Mouse (Mus musculus): ENCODE measurements around the gene Stard3. TPM values are rescaled to one million over a fixed set of nuclear protein-coding genes. Genes with fewer than 3 reads are reported as not detected.

Stard3 gene
- polyA plus RNA-seq, 1 experiment: 25.8 TPM

- Histone ChIP-seq H3K27me3 (ENCODE audit: control insufficient read depth, insufficient read depth, insufficient read length) (no peaks in the 10 kb centered on the region), H3K79me2 (ENCODE audit: control insufficient read depth, insufficient read depth) (no peaks in the 10 kb centered on the region), H3ac (ENCODE audit: control insufficient read depth, insufficient read length) (no peak overlapping the region), H3K4me3 (no peak overlapping the region), H3K4me2 (ENCODE audit: low read depth) (no peak overlapping the region), H3K36me3 (ENCODE audit: control insufficient read depth, insufficient read depth) (peaks cover 30% of the 10 kb centered on the region)
- TF ChIP-seq TCF12 (IDR thresholded peaks at IDR 0.05; ENCODE audit: insufficient read depth, poor library complexity, severe bottlenecking) (no peak), MYOG (IDR thresholded peaks at IDR 0.05; ENCODE audit: control insufficient read depth in 1 of 3, insufficient read depth in 1 of 3, insufficient read length in 2 of 3, low read depth in 2 of 3) (no peak), CEBPB (IDR thresholded peaks at IDR 0.05; ENCODE audit: insufficient read depth, poor library complexity, severe bottlenecking) (no peak), E2F4 (IDR thresholded peaks at IDR 0.05; ENCODE audit: insufficient read depth) (no peak), MYOD1 (IDR thresholded peaks at IDR 0.05; ENCODE audit: control insufficient read depth in 1 of 3, insufficient read length in 2 of 3, low read depth in 2 of 3) (no peak), USF1 (IDR thresholded peaks at IDR 0.05; ENCODE audit: low read depth) (no peak), MAX (IDR thresholded peaks at IDR 0.05; ENCODE audit: low read depth) (no peak), POLR2AphosphoS2 (IDR thresholded peaks at IDR 0.05; ENCODE audit: insufficient read length, low read depth) (no peak), SRF (IDR thresholded peaks at IDR 0.05; ENCODE audit: control insufficient read depth, insufficient read length, low read depth) (no peak), TCF3 (IDR thresholded peaks at IDR 0.05; ENCODE audit: insufficient read length, low read depth) (no peak)
Observed at GRCm38 (mm10) chr11:98428436-98428835, 70.3 kb downstream of the Stard3 start.

Other genes starting within 250 kb of the Stard3 start
- gene Fbxl20, start 208.0 kb upstream of the Stard3 start, polyA plus RNA-seq (2012; fragmentation: generic; extraction: Trizol): 5.9 TPM
- 15.9 TPM for gene Med1, start 165.1 kb upstream of the Stard3 start, polyA plus RNA-seq (2012; fragmentation: generic; extraction: Trizol)
- gene Cdk12, start 155.3 kb upstream of the Stard3 start, polyA plus RNA-seq (2012; fragmentation: generic; extraction: Trizol): 7.3 TPM
- gene Neurod2, start 28.7 kb upstream of the Stard3 start, polyA plus RNA-seq (2012; fragmentation: generic; extraction: Trizol): not detected
- not detected for gene Ppp1r1b, start 10.0 kb upstream of the Stard3 start, polyA plus RNA-seq (2012; fragmentation: generic; extraction: Trizol)
- gene Tcap, start 25.4 kb downstream of the Stard3 start, polyA plus RNA-seq (2012; fragmentation: generic; extraction: Trizol): 131 TPM
- 2.2 TPM for gene Pnmt, start 28.1 kb downstream of the Stard3 start, polyA plus RNA-seq (2012; fragmentation: generic; extraction: Trizol)
- gene Pgap3, start 42.1 kb downstream of the Stard3 start, polyA plus RNA-seq (2012; fragmentation: generic; extraction: Trizol): 8.7 TPM
- 33.5 TPM for gene Erbb2, start 54.1 kb downstream of the Stard3 start, polyA plus RNA-seq (2012; fragmentation: generic; extraction: Trizol)
- gene Mien1, start 80.6 kb downstream of the Stard3 start, polyA plus RNA-seq (2012; fragmentation: generic; extraction: Trizol): 112 TPM
- gene Grb7, start 88.0 kb downstream of the Stard3 start, polyA plus RNA-seq (2012; fragmentation: generic; extraction: Trizol): not detected
- not detected for gene Ikzf3, start 187.7 kb downstream of the Stard3 start, polyA plus RNA-seq (2012; fragmentation: generic; extraction: Trizol)
- gene Zpbp2, start 192.7 kb downstream of the Stard3 start, polyA plus RNA-seq (2012; fragmentation: generic; extraction: Trizol): not detected
- 43.5 TPM for gene Ormdl3, start 229.0 kb downstream of the Stard3 start, polyA plus RNA-seq (2012; fragmentation: generic; extraction: Trizol)
- not detected for gene Lrrc3c, start 239.9 kb downstream of the Stard3 start, polyA plus RNA-seq (2012; fragmentation: generic; extraction: Trizol)